Mouse (Mus musculus) thymus, postnatal 36 days (tissue): ENCODE results near the gene Dync1li1.

Experiments used
- DNase-seq, 2 experiments: peaks; one replicate each; pipeline ENCODE4 v3.0.0; 2022; ENCODE audit warnings: mixed read lengths in 2 of 2

Dync1li1 gene

GRCm38 (mm10) chr9:114731011-114731755 is 42.6 kb downstream of the Dync1li1 start, which contains the start of gene Cmtm6:
Gene Cmtm6, plus strand, starts transcription at chr9:114731116.
- DNase-seq, result peak; percentile 97 to 99

- peak in 1 of 2 experiments; percentile 47 for DNase-seq
Measured at GRCm38 (mm10) chr9:114731871-114732682, 43.5 kb downstream of the Dync1li1 start.

GRCm38 (mm10) chr9:114733238-114733637 is 44.6 kb downstream of the Dync1li1 start:
- no peak for DNase-seq

GRCm38 (mm10) chr9:114736442-114736841 is 47.9 kb downstream of the Dync1li1 start:
- no peak for DNase-seq

- no peak for DNase-seq
Measured at GRCm38 (mm10) chr9:114740336-114740735, 51.7 kb downstream of the Dync1li1 start.

GRCm38 (mm10) chr9:114742731-114743130 is 54.1 kb downstream of the Dync1li1 start:
- no peak for DNase-seq

GRCm38 (mm10) chr9:114745163-114745562 is 56.6 kb downstream of the Dync1li1 start:
- DNase-seq, result no peak

- DNase-seq, result no peak
Measured at GRCm38 (mm10) chr9:114745654-114746053, 57.1 kb downstream of the Dync1li1 start.

- no peak for DNase-seq
Measured at GRCm38 (mm10) chr9:114747012-114747411, 58.4 kb downstream of the Dync1li1 start.

GRCm38 (mm10) chr9:114747466-114747865 is 58.9 kb downstream of the Dync1li1 start:
- DNase-seq, result no peak

GRCm38 (mm10) chr9:114751582-114751981 is 63.0 kb downstream of the Dync1li1 start:
- no peak for DNase-seq

GRCm38 (mm10) chr9:114752311-114752710 is 63.7 kb downstream of the Dync1li1 start:
- no peak for DNase-seq

- DNase-seq, result peak; percentile 96
Measured at GRCm38 (mm10) chr9:114752863-114753484, 64.4 kb downstream of the Dync1li1 start.

GRCm38 (mm10) chr9:114758272-114758671 is 69.7 kb downstream of the Dync1li1 start:
- no peak for DNase-seq

GRCm38 (mm10) chr9:114758801-114759200 is 70.2 kb downstream of the Dync1li1 start:
- no peak for DNase-seq

GRCm38 (mm10) chr9:114759886-114760285 is 71.3 kb downstream of the Dync1li1 start:
- no peak for DNase-seq

- no peak for DNase-seq
Measured at GRCm38 (mm10) chr9:114760353-114760752, 71.8 kb downstream of the Dync1li1 start.

GRCm38 (mm10) chr9:114761848-114762247 is 73.3 kb downstream of the Dync1li1 start:
- no peak for DNase-seq

GRCm38 (mm10) chr9:114763341-114763740 is 74.8 kb downstream of the Dync1li1 start:
- peak; percentile 60 to 65 for DNase-seq

- DNase-seq, result no peak
Measured at GRCm38 (mm10) chr9:114767030-114767429, 78.4 kb downstream of the Dync1li1 start.

- no peak for DNase-seq
Measured at GRCm38 (mm10) chr9:114767507-114767906, 78.9 kb downstream of the Dync1li1 start.

- DNase-seq, result no peak
Measured at GRCm38 (mm10) chr9:114768066-114768465, 79.5 kb downstream of the Dync1li1 start.

- peak in 1 of 2 experiments; percentile 60 for DNase-seq
Measured at GRCm38 (mm10) chr9:114770224-114770623, 81.6 kb downstream of the Dync1li1 start.
